Mouse (Mus musculus): ENCODE measurements at regions not wholly inside any gene's neighbourhood (a gene's known extent, or its start where the extent isn't known, plus 50 kb on each side); places are given as distances from the start of the nearest gene placed in this dataset.

DNA sequence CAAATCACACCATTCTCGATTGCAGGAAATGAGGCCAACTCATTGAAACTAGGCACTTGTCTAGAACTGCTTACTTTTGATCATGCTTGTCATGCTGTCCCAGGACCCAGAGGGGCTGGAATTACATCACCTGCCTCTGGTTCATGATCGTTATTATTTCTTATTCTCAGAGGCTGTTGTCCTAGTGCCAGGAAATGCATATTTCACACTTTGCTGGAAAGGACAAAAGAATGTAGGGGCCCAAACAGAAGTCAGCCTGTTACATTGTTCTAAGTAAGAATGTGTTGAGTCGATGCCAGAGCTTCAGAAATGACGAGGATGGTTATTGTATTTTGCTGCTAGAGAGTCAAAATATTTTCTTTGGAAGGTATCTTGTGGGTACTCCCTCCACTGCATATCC is 134.7 kb downstream of the Ddx1 start:
- Histone ChIP-seq H3K27ac (ENCODE audit: insufficient read depth, low read length) (no peak overlapping the region), H3K4me3 (ENCODE audit: insufficient read depth, low read length) (no peak overlapping the region), H3K4me1 (ENCODE audit: control insufficient read depth, insufficient read depth, low read length) (no peaks in the 10 kb centered on the region)
- no peak for TF ChIP-seq CTCF (IDR thresholded peaks at IDR 0.05; ENCODE audit: extremely low read depth, insufficient read depth, low read length)
- TF ChIP-seq POLR2A (IDR thresholded peaks at IDR 0.05; ENCODE audit: extremely low read depth, insufficient read depth, low read length), result no peak

DNA sequence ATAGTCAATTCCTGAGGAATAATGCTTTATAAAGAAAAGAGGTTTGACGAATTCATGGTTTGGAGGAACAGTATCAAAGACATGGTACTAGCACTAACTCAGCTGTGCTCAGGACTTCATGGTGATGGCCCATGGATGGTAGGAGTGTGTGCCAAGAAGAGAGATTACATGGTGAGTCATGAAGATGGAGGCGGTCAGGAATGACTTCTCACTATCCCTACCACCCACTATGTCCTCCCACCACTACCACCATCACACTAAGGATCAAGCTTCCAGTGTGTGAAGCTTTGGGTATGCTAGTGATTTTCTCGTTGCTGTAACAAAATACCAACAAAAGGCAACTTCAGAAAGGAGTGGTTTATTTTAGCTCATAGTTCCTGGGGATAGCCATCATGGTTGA is 142.1 kb downstream of the Ddx1 start:
- H3K4me3 ChIP-seq (ENCODE audit: insufficient read depth, low read length), result no peak overlapping the region
- TF ChIP-seq POLR2A (IDR thresholded peaks at IDR 0.05; ENCODE audit: extremely low read depth, insufficient read depth, low read length) (no peak), CTCF (IDR thresholded peaks at IDR 0.05; ENCODE audit: extremely low read depth, insufficient read depth, low read length) (no peak)
- no peak overlapping the region for H3K27ac ChIP-seq (ENCODE audit: insufficient read depth, low read length)
- H3K4me1 ChIP-seq (ENCODE audit: control insufficient read depth, insufficient read depth, low read length), result no peaks in the 10 kb centered on the region

DNA sequence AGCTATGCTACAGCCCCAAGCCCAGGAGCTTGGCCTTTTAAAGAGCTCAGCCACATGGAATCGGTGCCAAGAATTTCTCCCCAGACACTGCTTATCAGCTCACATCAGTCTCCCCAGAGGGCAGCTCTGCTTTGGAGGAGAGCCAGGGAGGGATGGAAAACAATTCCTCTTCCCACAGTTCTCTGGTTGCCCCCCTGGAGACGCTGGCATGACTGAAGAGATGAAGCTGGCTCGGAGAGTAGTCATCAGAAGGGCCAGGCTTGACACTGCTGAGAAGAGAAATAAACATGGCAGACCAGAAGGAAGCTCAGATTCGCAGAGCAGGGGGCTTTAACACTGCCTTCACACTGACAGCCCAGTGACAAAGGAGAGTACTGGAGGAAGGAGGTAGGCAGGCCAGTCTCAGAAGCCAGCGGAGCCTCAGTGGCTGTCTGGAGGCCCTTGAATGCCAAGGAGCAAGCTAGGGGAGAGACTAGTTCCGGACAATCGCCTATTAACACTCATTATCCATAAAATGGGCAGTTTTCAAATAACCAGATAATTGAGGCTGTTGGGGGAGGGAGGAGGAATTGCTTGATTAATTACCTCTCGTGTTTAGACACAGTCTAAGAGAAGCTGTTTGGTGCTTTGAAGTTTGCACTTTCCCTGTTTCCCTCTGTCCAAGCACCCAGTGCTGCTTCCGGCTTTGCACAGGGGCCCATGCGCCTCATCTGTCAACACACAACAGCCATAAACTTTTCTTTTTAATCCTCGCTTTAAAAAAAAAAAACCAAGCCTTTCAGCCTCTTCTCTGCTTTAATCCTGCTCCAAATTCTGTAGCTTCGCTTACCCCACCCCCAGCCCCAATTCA is 148.3 kb downstream of the Ddx1 start:
- Histone ChIP-seq H3K27ac (ENCODE audit: insufficient read depth, low read length) (no peak overlapping the region), H3K4me3 (ENCODE audit: insufficient read depth, low read length) (no peak overlapping the region), H3K4me1 (ENCODE audit: control insufficient read depth, insufficient read depth, low read length) (no peaks in the 10 kb centered on the region)
- TF ChIP-seq POLR2A (IDR thresholded peaks at IDR 0.05; ENCODE audit: extremely low read depth, insufficient read depth, low read length) (no peak), CTCF (IDR thresholded peaks at IDR 0.05; ENCODE audit: extremely low read depth, insufficient read depth, low read length) (no peak)

DNA sequence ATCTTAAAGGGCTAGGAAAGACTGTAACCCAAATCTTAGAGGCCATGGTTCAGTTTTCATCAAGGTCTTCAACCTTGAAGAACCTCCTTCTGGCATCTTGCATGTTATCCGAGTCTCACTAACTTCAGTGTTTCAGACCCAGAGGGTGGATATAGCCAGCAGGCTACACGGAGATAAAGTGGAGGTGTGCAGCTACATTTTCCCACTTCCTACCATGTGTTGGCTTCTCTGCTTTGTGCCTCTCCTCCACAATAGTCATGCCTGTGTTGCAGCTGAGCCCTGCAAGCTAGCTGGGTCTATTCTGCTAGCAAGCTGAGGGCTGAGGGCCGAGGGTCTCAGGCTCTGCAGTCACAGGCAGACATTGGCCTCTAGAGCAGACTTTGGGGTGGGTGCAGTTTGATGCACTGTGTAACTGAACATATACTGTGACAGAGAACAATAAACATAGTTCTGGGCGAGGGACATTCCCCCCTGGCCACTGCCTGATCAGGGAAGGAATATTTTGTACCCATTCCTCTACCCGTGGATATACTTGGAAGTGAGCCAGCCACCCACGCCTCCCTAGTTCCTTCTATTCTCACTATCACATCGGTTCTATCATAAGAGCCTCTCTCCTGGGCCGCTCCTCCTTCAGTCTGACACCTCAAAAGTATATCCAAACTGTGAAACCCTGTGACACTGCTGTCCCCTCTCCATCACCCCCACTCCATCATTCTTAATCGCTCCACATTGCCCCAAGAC is 152.6 kb upstream of the Mycn start:
- TF ChIP-seq POLR2A (IDR thresholded peaks at IDR 0.05; ENCODE audit: extremely low read depth, insufficient read depth, low read length), result no peak
- Histone ChIP-seq H3K27ac (ENCODE audit: insufficient read depth, low read length) (no peak overlapping the region), H3K4me3 (ENCODE audit: insufficient read depth, low read length) (no peak overlapping the region), H3K4me1 (ENCODE audit: control insufficient read depth, insufficient read depth, low read length) (peaks cover 6% of the 10 kb centered on the region)

- H3K27ac ChIP-seq (ENCODE audit: insufficient read depth, low read length), result no peak overlapping the region
- TF ChIP-seq CTCF (IDR thresholded peaks at IDR 0.05; ENCODE audit: extremely low read depth, insufficient read depth, low read length) (no peak), POLR2A (IDR thresholded peaks at IDR 0.05; ENCODE audit: extremely low read depth, insufficient read depth, low read length) (no peak)
- H3K4me1 ChIP-seq (ENCODE audit: control insufficient read depth, insufficient read depth, low read length), result no peaks in the 10 kb centered on the region
- H3K4me3 ChIP-seq (ENCODE audit: insufficient read depth, low read length), result no peak overlapping the region
Measured at GRCm38 (mm10) chr12:13085951-13086350, 144.2 kb upstream of the Mycn start.

- Histone ChIP-seq H3K4me1 (ENCODE audit: control insufficient read depth, insufficient read depth, low read length) (no peaks in the 10 kb centered on the region; the same call in 1 of the 2 replicates), H3K4me3 (ENCODE audit: insufficient read depth, low read length) (no peak overlapping the region)
- TF ChIP-seq POLR2A (IDR thresholded peaks at IDR 0.05; ENCODE audit: extremely low read depth, insufficient read depth, low read length) (no peak), CTCF (IDR thresholded peaks at IDR 0.05; ENCODE audit: extremely low read depth, insufficient read depth, low read length) (no peak)
Measured at GRCm38 (mm10) chr12:13085484-13085883, 143.8 kb upstream of the Mycn start.

GRCm38 (mm10) chr12:13083337-13084054 is 141.8 kb upstream of the Mycn start:
- Histone ChIP-seq H3K4me3 (ENCODE audit: insufficient read depth, low read length) (no peak overlapping the region), H3K4me1 (ENCODE audit: control insufficient read depth, insufficient read depth, low read length) (peaks cover 3% of the 10 kb centered on the region), H3K27ac (ENCODE audit: insufficient read depth, low read length) (no peak overlapping the region)
- no peak for TF ChIP-seq CTCF (IDR thresholded peaks at IDR 0.05; ENCODE audit: extremely low read depth, insufficient read depth, low read length)
- TF ChIP-seq POLR2A (IDR thresholded peaks at IDR 0.05; ENCODE audit: extremely low read depth, insufficient read depth, low read length), result no peak

More at GRCm38 (mm10) chr12:13085484-13085883, 143.8 kb upstream of the Mycn start:
- H3K27ac ChIP-seq (ENCODE audit: insufficient read depth, low read length), result no peak overlapping the region

DNA sequence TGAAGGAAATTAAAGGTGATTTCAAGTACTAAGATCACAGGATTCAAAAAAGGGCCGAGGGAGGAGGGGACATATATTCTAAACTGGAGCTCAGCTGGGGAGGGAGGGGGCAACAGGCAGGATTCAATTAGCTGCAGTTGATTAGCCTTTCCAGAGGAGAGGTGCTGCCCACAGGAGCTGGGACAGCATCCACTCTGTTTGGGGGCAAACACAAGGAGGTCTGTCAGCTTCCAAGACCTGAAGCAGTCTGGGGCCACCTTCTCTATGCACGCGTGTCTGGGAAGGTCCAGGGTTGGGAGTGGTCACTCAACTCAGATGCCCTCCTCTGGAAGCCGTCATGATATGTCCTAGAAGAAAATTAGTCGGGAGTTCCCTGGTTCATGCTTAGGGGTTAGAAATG is 139.1 kb upstream of the Mycn start:
- no peak for TF ChIP-seq POLR2A (IDR thresholded peaks at IDR 0.05; ENCODE audit: extremely low read depth, insufficient read depth, low read length)
- no peak for TF ChIP-seq CTCF (IDR thresholded peaks at IDR 0.05; ENCODE audit: extremely low read depth, insufficient read depth, low read length)
- Histone ChIP-seq H3K4me3 (ENCODE audit: insufficient read depth, low read length) (no peak overlapping the region), H3K4me1 (ENCODE audit: control insufficient read depth, insufficient read depth, low read length) (peaks cover 3% of the 10 kb centered on the region)

DNA sequence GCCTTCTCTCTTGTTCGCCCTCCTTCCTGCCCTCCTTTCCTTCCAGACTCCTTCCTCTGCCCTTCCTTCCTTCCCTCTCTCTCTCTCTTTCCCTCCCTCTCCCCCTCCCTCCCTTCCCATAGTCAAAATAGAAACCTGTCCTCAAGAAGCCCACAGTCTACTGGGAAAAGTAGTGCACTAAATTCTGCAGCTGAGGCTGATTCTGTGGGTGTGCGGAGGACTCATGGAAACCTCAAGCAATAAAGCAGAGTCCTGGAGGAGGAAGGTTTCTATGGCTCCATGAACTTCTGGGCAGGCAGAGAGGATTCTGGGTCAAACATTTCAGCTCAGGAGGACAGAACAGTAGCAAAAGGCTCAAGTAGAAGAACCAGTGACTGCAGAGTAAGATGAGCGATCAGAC is 138.1 kb upstream of the Mycn start:
- no peak overlapping the region for H3K4me3 ChIP-seq (ENCODE audit: insufficient read depth, low read length)
- peaks cover 3% of the 10 kb centered on the region for H3K4me1 ChIP-seq (ENCODE audit: control insufficient read depth, insufficient read depth, low read length)
- TF ChIP-seq CTCF (IDR thresholded peaks at IDR 0.05; ENCODE audit: extremely low read depth, insufficient read depth, low read length) (no peak), POLR2A (IDR thresholded peaks at IDR 0.05; ENCODE audit: extremely low read depth, insufficient read depth, low read length) (no peak)
- H3K27ac ChIP-seq (ENCODE audit: insufficient read depth, low read length), result no peak overlapping the region

More for the DNA sequence above, 139.1 kb upstream of the Mycn start:
- H3K27ac ChIP-seq (ENCODE audit: insufficient read depth, low read length), result no peak overlapping the region
